Mouse (Mus musculus) forebrain, postnatal 0 days (tissue): ENCODE results near the gene Gm21970. TPM values are rescaled to one million over a fixed set of nuclear protein-coding genes. Genes with fewer than 3 reads are reported as not detected.

Source experiments
- ATAC-seq: fragments of 200-750 bp; cut with Nextera tagmentation; 2 replicates; pipeline ENCODE4 v1.8.0; 2017; ENCODE audit warnings: mild to moderate bottlenecking, moderate library complexity
- DNase-seq: peaks from one replicate; pipeline ENCODE4 v3.0.0-alpha.2; 2015
- H3K27ac ChIP-seq: fragments of 300-500 bp; sonication (generic); 2 replicates; pipeline ENCODE4 v1.5.1; 2014; ENCODE audit warnings: low read depth, mild to moderate bottlenecking, antibody characterized with exemption, low read length, moderate library complexity, mixed read lengths
- H3K27me3 ChIP-seq: fragments of 300-500 bp; sonication (generic); 2 replicates; pipeline ENCODE4 v1.6.1; 2014; ENCODE audit warnings: mild to moderate bottlenecking, low read length, mixed read lengths; ENCODE audit not compliant: insufficient read depth
- H3K36me3 ChIP-seq: fragments of 300-500 bp; sonication (generic); 2 replicates; pipeline ENCODE4 v1.6.1; 2014; ENCODE audit warnings: mild to moderate bottlenecking, moderate library complexity; ENCODE audit not compliant: insufficient read depth
- H3K4me1 ChIP-seq: fragments of 300-500 bp; sonication (generic); 2 replicates; pipeline ENCODE4 v1.6.1; 2014; ENCODE audit warnings: antibody characterized with exemption; ENCODE audit not compliant: insufficient read depth
- H3K4me2 ChIP-seq: fragments of 300-500 bp; sonication (generic); 2 replicates; pipeline ENCODE4 v1.6.1; 2014; ENCODE audit warnings: low read depth, mild to moderate bottlenecking, moderate library complexity
- H3K4me3 ChIP-seq: fragments of 300-500 bp; sonication (generic); 2 replicates; pipeline ENCODE4 v1.5.1; 2014; ENCODE audit warnings: low read depth, low read length, mixed read lengths
- H3K9ac ChIP-seq: fragments of 300-500 bp; sonication (generic); 2 replicates; pipeline ENCODE4 v1.6.1; 2014; ENCODE audit warnings: mild to moderate bottlenecking
- H3K9me3 ChIP-seq: fragments of 300-500 bp; sonication (generic); 2 replicates; pipeline ENCODE4 v1.6.1; 2016; ENCODE audit warnings: low read length
- CTCF ChIP-seq: sonication (generic); IDR thresholded peaks from 2 replicates; pipeline ENCODE4 v1.5.1; 2016; ENCODE audit warnings: antibody characterized with exemption, control low read depth, low read depth
- WGBS: fragments of 180-500 bp; shearing (Covaris S2); extraction: QIAGEN DNeasy Blood & Tissue Kit; methylation state at CpG from one replicate; pipeline ENCODE4 v1.1.7; 2014; 5-methylcytosine and 5-hydroxymethylcytosine counted together
- polyA plus RNA-seq: library from polyadenylated mRNA; unstranded; fragments of >200 nt; fragmentation: Nextera tagmentation; extraction: Ambion mirVana; gene quantifications from 2 replicates; pipeline ENCODE4 v1.2.1, GENCODE M21; 2015
- total RNA-seq: library from RNA; depleted of rRNA; stranded (reverse); fragments of >200 nt; gene quantifications from 2 replicates; pipeline ENCODE4 v1.2.3, GENCODE M21; 2014

The Gm21970 gene
- total and polyA plus RNA-seq, 2 experiments from 2014 or later: not detected

GRCm38 (mm10) chr16:91458301-91458746, 66.8 kb downstream of the Gm21970 start:
- no peaks in the 10 kb centered on the region for H3K4me1 ChIP-seq
- no peak overlapping the region for H3K9ac ChIP-seq
- TF ChIP-seq CTCF: no peak
- no peaks in the 10 kb centered on the region for H3K36me3 ChIP-seq
- no peak overlapping the region for H3K27ac ChIP-seq
- ATAC-seq (no peak), DNase-seq (no peak)
- no peak overlapping the region for H3K4me2 ChIP-seq
- 58% methylated on average over 21 of the region's 21 CpGs for WGBS
- H3K9me3 ChIP-seq: no peaks in the 10 kb centered on the region
- H3K4me3 ChIP-seq: no peak overlapping the region
- H3K27me3 ChIP-seq: no peaks in the 10 kb centered on the region

- Histone ChIP-seq H3K9ac (no peak overlapping the region), H3K9me3 (no peaks in the 10 kb centered on the region), H3K4me2 (no peak overlapping the region), H3K4me3 (no peak overlapping the region), H3K4me1 (no peaks in the 10 kb centered on the region), H3K27ac (no peak overlapping the region), H3K27me3 (no peaks in the 10 kb centered on the region), H3K36me3 (no peaks in the 10 kb centered on the region)
- DNase-seq (peak; percentile 43), ATAC-seq (peak; percentile 47; the same call in 1 of the 2 replicates)
- 11% methylated on average over 5 of the region's 5 CpGs for WGBS
- no peak for TF ChIP-seq CTCF
These were observed 67.5 kb downstream of the Gm21970 start for GRCm38 (mm10) chr16:91458976-91459375.

GRCm38 (mm10) chr16:91459396-91459795, 67.9 kb downstream of the Gm21970 start:
- no peaks in the 10 kb centered on the region for H3K36me3 ChIP-seq
- H3K4me2 ChIP-seq: no peak overlapping the region
- no peaks in the 10 kb centered on the region for H3K4me1 ChIP-seq
- no peak for TF ChIP-seq CTCF
- no peaks in the 10 kb centered on the region for H3K27me3 ChIP-seq
- no peaks in the 10 kb centered on the region for H3K9me3 ChIP-seq
- no peak overlapping the region for H3K27ac ChIP-seq
- no peak overlapping the region for H3K9ac ChIP-seq
- no peak overlapping the region for H3K4me3 ChIP-seq
- DNase-seq: no peak
- 93% methylated on average over 3 of the region's 3 CpGs for WGBS
- no peak for ATAC-seq

- Histone ChIP-seq H3K27ac (no peak overlapping the region), H3K9me3 (no peaks in the 10 kb centered on the region), H3K4me1 (no peaks in the 10 kb centered on the region), H3K9ac (no peak overlapping the region), H3K27me3 (no peaks in the 10 kb centered on the region), H3K36me3 (no peaks in the 10 kb centered on the region), H3K4me2 (no peak overlapping the region), H3K4me3 (no peak overlapping the region)
- peak; percentile 36 for TF ChIP-seq CTCF
- WGBS: 75% methylated on average over 11 of the region's 11 CpGs
- ATAC-seq: no peak
- no peak for DNase-seq
These were observed 68.4 kb downstream of the Gm21970 start for GRCm38 (mm10) chr16:91459841-91460370.

- Histone ChIP-seq H3K9me3 (no peaks in the 10 kb centered on the region), H3K27me3 (no peaks in the 10 kb centered on the region), H3K36me3 (no peaks in the 10 kb centered on the region), H3K4me1 (no peaks in the 10 kb centered on the region), H3K4me2 (no peak overlapping the region), H3K9ac (no peak overlapping the region), H3K4me3 (no peak overlapping the region), H3K27ac (no peak overlapping the region)
- ATAC-seq (no peak), DNase-seq (no peak)
- TF ChIP-seq CTCF: no peak
- WGBS: 77% methylated on average over 11 of the region's 11 CpGs
These were observed 69.6 kb downstream of the Gm21970 start for GRCm38 (mm10) chr16:91461066-91461638.

GRCm38 (mm10) chr16:91461773-91462181, 70.3 kb downstream of the Gm21970 start:
- TF ChIP-seq CTCF: no peak
- ATAC-seq (no peak), DNase-seq (no peak)
- H3K27ac ChIP-seq: no peak overlapping the region
- H3K36me3 ChIP-seq: no peaks in the 10 kb centered on the region
- no peak overlapping the region for H3K9ac ChIP-seq
- no peaks in the 10 kb centered on the region for H3K4me1 ChIP-seq
- 59% methylated on average over 9 of the region's 9 CpGs for WGBS
- H3K9me3 ChIP-seq: no peaks in the 10 kb centered on the region
- H3K27me3 ChIP-seq: no peaks in the 10 kb centered on the region
- H3K4me2 ChIP-seq: no peak overlapping the region
- no peak overlapping the region for H3K4me3 ChIP-seq

GRCm38 (mm10) chr16:91462644-91463043, 71.1 kb downstream of the Gm21970 start:
- Histone ChIP-seq H3K27me3 (no peaks in the 10 kb centered on the region), H3K9me3 (no peaks in the 10 kb centered on the region), H3K4me3 (no peak overlapping the region), H3K4me2 (no peak overlapping the region), H3K36me3 (no peaks in the 10 kb centered on the region), H3K27ac (no peak overlapping the region), H3K4me1 (no peaks in the 10 kb centered on the region), H3K9ac (no peak overlapping the region)
- WGBS: 82% methylated on average over 3 of the region's 3 CpGs
- DNase-seq (no peak), ATAC-seq (no peak)
- TF ChIP-seq CTCF: no peak
